Mouse (Mus musculus): ENCODE results near the gene Iyd.
"Not testable (repeated sequence)": the region's sequence is repeated elsewhere in the genome, so short reads cannot be mapped to it uniquely, and the experiment has no call there.

Iyd gene

DNA sequence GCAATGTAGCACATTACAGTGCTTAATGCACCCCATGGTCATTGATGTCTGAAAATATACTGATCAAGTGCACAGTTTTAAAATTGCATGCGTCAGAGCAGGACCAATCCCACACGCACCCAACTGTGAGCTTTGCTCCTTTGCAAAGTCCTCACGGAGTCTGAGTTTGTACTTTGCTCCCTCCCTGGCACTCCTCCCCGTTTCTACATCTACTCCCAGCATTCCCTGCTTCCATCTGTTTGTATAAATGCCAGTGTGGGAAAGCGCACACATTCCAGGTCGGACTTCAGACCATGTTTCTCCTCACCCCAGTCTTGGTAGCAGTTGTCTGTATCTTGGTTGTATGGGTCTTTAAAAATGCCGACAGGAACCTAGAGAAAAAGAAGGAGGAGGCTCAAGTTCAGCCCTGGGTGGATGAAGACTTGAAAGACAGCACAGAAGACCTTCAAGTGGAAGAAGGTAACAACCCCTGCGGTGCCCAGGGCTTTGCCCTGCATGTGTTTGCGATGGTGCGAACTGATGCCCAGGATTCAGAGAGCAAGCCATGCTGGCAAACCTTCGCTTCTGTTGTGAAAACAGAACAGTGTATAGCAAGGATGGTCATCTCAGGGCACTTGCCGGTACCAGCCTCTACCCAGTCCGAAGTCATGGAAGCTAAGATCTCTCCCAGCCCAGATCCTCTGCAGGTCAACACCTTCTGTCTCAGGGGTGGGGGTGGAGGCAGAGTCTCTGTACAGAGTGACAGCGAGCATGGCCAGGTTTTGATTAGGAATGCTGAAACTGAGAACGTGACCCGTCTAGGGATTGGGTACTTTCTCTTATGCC is at the start of gene Iyd:
TSS of gene Iyd (plus strand) at position 238 of the 825 bp plus-strand sequence.
- DNase-seq (ENCODE audit: low spot score) = no peak

DNA sequence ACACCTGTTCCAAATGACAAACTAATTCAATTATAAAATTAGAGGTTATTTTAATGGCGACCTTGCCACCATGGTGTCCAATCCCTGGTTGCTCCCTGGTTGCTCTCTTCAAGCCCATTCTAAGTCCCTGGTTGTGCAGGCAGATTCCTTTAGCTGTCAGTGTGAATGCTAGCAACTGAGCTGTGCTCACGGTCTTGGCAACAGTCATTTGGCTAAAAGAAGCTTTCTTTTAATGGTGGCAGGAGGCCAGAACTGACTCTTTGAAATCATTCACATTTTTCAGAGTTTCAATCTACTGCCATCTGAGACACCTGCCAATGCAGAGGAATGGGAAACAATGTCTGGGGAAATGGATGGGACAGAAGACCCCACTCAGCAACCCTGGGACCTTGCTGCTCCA is 43.2 kb upstream of the Iyd start:
- DNase-seq (ENCODE audit: low spot score) = no peak

DNA sequence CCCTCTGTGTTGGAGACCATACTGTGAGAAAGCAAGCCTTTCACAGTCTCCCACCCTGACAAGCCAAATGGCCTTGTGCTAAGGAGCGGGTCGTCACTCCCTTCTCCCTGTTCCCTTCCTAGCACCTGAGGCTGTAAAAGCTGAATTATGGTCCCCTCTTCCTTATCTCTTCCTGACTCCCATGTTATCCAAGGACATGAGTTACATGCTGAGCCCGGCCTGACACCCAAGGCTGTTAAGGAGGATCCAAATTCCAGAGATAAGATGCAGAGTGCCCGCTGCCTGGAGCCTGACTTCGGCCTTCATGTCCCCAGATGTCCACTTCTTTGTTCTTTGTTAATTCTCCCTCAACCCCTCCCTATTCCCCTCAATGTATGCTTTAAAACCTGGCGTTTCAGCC is 39.2 kb upstream of the Iyd start:
- DNase-seq (ENCODE audit: low spot score) = not testable (repeated sequence)

DNA sequence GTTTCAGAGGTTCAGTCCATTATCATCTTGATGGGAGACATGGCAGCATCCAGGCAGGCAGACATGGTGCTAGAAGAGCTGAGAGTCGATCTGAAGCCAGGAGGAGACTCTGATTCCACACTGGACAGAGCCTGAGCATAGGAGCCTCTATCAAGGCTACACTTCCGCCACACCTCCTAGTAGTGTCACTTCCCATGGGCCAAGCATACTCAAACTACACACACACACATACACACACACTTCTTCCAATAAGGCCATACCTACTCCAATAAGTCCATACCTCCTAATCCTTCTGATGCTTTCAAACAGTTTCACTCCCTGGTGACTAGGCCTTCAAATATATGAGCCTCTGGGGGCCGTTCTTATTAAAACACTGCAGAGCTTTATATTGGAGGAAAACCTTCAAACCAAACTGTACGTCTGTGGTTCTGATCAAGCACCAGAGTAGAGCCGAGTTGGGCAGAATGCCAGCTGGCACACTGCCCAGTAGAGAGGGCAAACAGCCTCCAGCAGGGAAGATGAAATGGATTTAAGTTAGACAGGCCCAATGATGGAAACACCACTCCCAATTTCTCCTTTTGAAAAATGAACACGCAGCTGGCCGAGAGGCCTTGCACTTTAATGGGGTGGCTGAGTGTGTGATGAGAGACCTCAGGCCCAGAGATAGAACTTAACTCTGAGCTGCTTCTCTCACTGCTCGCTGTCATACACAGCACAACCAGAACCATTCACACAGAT is 32.4 kb upstream of the Iyd start:
- peak; percentile 67 for DNase-seq (ENCODE audit: low spot score)

DNA sequence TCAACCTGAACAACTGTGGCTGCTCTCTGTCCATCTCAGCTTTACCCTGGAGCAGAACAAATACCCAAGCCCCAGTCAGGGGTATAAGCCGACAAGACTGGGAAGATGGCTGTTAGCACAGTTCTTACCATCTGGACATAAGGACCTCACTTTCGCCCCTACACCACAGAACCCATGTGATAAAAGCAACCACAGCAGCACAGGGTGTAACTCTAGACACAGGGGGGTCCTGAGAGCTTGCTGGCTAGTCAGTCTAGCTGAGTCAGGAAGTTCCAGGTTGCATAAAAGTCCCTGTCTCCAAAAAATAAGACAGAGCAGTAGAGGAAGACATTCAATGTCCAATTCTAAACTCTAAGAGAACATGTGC is 31.8 kb upstream of the Iyd start:
- DNase-seq (ENCODE audit: low spot score) = no peak

DNA sequence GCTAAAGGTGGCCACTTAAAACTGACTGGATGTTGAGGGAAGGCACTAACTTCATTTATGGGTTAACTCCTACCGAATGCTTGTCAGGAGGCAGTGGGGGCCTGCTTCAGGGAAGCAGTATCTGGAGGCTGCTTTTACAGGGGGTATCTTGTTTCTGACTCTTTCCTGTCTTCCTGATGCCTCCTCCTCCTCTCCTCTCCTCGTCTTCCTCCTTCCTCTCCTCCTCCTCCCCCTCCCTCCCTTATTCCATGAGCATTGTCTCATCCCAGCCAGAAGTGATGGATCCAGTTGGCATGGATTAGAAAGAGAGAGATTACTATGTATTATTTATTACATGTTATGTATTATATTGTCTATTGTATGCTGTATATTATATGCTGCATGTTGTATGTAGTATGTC is 31.3 kb upstream of the Iyd start:
- DNase-seq (ENCODE audit: low spot score) = no peak

DNA sequence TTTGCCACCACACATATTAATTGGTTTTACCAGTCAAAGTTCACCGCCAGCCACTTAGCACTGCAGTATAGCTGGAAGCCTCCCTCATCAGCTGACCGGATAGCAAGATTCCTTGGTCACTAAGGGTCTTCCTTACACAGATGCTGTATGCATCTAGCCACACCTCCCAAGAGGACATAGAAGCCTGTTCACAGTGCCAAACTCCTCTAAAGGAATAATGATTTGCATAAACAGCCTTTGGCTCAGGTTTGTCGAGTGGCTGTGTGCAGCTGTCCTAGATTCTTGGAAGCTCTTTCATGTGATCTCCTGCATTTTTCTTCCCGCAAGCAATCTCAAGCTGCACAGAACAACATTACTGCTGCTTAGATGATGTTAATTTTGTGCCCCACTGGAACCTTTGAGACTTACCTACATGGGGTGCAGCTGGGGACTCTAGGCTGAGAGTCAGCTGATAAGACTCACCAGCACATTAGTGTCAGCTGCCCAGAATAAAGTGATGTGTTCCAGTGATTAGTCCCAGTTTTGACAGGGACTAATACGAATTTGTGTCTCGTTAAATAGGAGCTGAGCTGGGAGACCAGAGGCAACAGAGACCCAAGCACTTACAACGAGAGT is 30.3 kb upstream of the Iyd start:
- no peak for DNase-seq (ENCODE audit: low spot score)

DNA sequence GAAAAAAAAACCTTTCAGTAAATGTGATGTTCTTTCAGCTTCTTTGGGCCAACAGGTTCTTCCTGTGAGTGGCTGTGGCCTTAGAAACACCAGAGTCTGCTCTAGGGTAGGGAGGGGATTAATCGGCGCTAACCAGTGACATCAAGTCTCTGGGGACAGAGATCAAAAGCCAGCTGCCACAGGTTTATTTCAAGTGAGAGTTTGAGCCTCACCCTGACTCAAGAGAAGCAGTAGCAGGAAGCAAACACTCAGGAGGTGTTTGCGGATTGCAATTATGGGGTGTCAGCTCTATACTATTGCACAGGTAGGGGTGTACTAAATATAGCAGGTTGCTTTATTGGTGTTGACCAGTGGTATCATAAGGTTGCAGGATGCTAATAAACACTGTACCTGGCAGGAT is 29.6 kb upstream of the Iyd start:
- DNase-seq (ENCODE audit: low spot score) = no peak

DNA sequence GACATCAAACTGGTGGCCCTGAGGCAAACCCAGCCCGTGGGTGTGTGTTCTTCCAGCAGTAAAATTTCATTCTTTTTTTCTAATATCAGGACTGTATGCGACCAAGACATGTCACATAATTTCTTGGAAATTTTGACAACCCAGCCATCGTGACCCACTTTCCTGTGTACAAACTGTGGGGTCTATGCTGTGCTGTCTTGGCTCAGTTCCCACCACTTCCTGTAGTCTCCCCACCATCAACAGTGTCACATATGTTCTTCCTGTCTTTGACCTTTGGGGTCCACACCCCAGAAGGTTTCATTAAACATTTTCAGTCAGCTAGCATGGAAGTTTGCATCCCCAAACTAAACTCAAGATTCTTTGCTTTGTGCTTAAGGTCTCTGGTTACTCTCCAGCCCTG is 28.6 kb upstream of the Iyd start:
- no peak for DNase-seq (ENCODE audit: low spot score)

DNA sequence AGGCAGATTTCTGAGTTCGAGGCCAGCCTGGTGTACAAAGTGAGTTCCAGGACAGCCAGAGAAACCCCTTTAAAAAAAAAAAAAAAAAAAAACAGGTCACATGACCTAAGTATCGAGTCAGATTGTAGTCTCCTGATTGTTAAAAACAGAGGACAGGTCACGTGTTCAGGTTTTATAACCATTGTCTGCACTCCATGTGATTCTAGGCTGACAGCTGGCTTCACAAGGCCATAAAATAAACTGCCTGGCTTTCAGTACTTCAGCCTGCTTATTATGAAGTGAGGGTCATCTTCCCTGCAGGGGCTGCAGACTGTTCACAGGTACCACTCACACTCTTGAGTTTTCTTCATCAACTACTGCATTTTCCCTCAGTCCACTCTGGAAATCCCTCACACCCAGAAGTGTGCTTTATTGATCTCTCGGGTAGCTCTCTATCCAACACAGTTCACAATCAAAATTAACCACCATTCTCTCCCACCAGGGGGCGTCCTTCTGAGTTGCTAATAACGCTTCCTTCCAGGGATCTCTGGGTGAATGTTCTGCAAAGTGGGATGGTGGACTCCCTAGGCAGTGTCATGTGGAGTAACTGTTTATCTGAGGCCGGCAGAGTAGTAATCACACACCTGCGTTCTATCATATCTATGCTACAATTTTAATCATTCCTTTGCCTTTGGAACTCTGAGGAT is 27.3 kb upstream of the Iyd start:
- DNase-seq (ENCODE audit: low spot score) = no peak

DNA sequence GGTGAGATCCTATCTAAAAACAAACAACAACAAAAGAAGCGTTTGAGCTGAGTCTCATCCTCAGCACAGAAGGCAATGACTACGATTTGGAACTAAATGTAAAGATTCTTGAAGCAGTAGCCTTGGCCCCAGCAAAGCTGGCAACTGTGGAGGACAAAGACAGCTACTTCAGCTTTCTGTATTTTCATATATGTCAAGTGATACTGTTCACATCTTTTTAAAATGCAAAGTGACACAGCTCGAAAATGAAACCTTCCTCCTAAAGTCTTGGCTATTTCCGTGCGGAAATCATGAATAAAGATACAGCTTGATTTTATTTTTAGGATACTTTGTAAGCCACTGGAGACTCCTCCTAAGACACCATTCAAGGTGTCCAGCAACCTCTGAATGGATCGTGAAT is 26.1 kb upstream of the Iyd start:
- no peak for DNase-seq (ENCODE audit: low spot score)

DNA sequence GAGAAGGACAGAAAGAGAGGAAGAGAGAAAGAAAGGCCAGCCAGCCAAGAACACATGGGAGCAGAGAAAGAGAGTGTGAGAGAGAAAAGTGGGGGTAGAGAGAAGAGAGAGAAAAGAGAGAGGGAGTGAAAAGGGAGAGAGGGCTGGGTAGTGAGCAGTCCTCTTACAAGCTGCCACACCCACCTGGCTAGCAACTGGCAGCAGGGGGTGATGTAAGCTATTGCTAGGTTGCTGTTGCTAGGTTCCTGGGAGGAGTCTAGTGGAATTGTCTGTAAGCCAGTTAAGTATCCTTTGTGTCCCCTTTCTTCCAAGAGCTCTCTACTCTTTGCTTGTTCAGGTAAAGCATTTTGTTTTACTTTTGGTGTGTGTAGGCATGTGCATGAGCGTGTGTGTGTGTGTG is 25.4 kb upstream of the Iyd start:
- no peak for DNase-seq (ENCODE audit: low spot score)

DNA sequence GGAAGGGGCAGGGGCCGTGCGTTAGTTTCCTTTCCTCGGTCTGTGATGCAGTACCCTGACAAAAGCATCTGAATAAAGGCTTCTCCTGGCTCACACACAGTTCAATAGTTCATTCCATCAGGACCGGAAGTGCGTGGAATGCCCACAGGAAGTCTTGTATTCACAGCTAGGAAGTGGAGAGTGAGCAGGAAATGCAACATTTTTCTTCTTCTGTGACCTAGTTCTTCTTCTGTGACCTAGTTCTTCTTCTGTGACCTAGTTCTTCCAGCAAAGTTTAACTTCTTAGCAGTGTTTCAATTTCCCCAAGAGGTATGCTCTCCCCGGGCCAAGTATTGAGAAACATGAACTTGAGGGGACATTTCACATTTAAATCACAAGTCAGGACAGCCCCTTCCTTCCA is 23.6 kb upstream of the Iyd start:
- no peak for DNase-seq (ENCODE audit: low spot score)

DNA sequence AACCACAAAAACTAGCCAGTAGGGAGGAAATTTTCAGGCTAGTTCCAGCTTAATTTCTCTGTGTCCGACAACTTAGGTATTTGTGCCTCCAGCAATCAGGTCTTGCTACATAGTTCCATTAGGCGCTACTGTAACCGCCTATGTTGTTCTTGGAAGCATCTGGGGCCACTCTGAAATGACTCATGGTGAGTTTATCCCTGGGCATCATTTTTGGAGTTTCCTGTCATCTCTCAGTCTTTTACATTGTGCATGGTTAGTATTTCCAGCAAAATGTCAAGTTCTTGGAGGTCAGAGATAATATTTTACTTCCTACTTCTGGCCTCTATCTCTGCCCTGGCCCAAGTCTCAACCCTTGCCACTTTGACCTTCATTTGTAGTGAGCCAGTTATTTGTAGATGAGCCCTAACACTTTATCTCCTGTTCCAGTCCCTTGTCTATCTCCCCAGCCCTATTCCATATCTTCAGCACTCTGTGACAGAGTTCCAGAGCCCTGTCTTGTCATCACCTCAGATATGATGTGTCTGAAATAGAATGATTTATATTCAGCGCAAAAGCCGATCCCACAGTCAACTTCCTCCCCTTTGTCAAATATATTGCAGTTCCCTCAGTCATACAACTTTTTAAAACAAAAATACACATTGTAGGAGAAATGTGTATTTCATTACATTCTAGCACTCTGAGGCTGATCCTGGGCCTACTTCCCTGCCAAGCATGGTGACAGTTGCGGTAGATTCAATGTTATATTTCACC is 16.8 kb upstream of the Iyd start:
- DNase-seq (ENCODE audit: low spot score) = no peak

DNA sequence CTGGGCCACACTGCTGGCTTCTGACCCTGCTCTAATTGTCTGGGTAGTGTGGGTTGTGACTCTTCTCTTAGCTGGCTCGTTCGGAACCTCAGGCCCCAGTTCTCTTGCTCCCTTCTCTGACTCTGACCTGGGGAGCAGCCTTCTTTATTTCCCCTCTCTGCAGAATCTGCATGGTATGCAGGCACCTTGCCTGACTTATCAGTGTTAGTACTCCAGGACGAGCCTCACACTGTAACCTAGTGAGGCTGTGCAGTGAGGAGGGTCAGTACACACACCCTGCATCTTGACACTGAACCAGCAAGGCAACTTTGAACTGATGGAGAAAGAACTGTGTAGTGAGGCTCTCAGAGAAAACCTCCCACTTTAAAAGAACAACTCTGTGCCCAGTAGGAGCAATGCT is 15.5 kb upstream of the Iyd start:
- DNase-seq (ENCODE audit: low spot score) = no peak

DNA sequence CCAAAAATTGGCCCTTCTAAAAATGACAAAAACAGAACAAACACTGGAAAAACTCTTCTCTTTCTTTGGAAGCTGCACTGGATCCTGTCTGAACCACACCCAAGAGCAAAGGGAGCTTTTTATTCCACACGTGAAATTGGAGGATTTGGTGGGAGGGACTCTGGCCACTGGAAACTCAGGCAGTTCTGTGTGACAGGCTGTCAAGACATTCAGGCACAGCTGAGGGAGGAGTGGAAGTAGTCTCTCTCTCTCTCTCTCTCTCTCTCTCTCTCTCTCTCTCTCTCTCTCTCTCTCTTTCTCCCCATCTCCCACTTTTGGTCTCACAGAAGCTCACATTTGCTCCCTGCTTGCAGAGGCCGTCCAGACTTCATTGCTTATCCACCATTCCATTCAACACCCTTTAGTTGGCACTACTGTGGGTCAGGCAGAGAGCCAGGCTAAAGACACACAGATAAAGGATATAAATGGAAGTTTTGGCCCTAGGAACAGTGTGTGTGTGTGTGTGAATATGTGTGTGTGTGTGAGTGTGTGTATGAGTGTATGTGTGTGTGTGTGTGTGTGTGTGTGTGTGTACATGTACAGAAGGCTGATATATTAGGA is 14.5 kb upstream of the Iyd start:
- DNase-seq (ENCODE audit: low spot score) = no peak

DNA sequence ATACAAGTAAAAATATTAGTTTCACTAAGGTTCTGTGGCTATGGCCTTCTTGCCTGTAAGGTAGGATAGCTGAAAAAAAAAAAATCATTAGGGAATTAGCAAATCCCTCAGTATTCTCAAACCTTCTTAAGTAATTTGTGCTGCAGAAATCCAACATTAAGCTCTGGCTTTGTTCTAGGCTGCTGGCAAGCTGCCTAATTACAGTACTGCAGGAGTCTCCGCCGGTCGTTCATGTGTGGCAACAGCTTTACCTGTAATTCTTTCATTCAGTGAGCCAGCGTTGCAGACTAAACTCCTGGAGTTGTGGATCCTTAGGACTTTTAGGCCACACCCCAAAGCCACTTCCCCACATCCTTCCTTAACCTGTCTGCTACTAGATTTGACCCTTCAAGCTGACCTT is 10.2 kb upstream of the Iyd start:
- no peak for DNase-seq (ENCODE audit: low spot score)

DNA sequence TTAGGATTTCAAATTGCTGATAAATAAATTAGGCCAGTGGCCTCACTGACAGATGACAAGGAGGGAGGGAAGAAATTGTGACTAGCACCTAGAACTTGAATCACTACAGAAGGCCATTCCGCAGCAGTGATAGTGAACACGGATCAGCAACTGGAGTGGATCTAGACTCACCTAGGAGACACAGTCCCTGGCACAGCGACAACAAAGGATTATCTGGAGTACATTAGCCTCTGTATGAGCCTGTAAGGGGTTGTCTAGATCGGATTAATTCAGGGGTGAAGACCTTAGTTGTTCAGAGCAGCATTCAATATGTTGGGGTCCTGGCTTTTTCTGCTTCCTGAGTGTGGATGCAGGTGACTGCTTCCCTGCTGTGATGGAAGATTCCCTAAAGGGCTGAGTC is 9.4 kb upstream of the Iyd start:
- DNase-seq (ENCODE audit: low spot score) = no peak

DNA sequence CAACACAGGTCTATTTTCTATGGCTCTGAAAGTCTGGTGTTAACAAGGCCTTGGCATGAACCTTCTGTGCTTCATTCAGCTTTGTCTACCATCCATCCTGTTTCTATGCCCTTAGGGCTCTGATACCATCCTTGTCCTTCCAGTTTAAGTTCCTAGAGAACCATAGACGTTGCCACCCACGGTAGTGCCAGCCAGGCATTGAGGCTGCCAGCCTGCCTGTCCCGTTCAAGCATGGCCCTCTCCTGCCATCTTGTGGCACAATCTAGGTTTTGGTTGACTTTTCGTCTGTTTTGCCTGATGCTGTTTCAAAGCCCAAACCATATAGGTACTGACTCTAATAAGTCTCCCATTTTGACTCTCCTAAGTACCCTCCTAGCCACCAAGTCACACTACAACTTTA is 8.7 kb upstream of the Iyd start:
- DNase-seq (ENCODE audit: low spot score) = peak; percentile 57

DNA sequence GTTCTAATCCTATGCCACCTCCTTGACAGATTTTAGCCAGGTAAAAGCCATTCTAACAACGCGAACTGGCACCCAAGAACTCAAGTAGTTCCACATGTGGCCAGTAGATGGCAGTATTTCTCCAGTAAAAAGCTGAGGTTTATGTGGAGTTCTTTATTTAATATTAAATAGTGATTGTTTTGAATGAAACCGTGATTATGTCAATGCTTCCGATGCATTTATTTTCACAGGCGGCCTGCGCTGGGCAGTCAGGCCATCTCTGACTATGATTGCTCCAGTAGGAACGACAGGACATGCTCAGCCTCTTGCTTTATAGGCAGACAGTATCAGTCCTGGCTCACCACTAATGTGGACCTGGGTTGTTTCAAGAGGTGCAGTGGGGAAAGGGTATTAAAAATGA is 5.6 kb upstream of the Iyd start:
- DNase-seq (ENCODE audit: low spot score) = no peak

DNA sequence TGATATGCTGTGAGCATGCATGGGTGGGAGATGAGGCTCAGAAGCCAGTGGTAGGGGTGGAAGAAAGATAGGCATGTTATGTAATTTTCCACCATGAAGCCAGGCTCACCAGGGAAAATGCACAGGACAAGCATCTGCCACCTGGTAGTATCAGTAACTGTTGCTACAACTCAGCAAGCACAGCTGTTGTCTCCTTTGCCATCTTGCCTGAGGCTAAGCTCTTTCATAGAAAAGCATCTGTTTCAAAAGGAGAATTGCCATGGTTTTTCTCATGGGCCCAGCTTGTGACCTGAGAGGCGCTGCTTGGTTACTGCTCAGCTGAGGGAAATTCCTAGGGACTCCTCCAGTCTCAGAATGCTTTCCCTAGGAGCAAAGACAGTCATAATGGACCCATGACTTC is 3.7 kb upstream of the Iyd start:
- no peak for DNase-seq (ENCODE audit: low spot score)

DNA sequence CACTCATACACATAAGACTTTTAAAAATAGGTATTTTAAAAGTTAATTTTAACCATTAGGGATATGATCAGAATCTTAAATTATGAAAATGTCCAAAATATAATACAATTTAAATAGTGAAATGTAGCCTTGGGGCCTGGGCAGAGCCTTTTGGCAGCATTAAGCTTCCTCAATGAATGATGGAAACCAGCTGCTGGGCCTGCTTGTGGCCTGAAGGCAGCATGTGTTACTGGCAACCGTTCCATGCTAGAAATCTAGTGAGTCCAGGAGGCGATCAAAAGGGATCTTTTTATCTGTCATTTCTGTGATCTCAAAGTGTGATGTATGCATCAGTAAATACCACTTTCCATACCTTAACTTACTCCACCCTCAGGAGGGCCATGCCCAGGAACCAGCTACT is 9.3 kb downstream of the Iyd start:
- no peak for DNase-seq (ENCODE audit: low spot score)
